Mouse (Mus musculus) thymus, adult 2 months (tissue): ENCODE measurements around the gene Sept4.

Experiments used
- CTCF ChIP-seq: fragments of 200-500 bp; IDR thresholded peaks from 2 replicates; pipeline ENCODE4 v1.5.1; 2012; ENCODE audit warnings: mild to moderate bottlenecking, control low read depth, low read length, moderate library complexity, borderline replicate concordance; ENCODE audit not compliant: control insufficient read depth, poor library complexity, insufficient read depth; ENCODE audit errors: extremely low read depth
- POLR2A ChIP-seq: fragments of 200-500 bp; IDR thresholded peaks from 2 replicates; pipeline ENCODE4 v1.6.1; 2012; ENCODE audit warnings: mild to moderate bottlenecking, low read length, control low read depth, moderate library complexity; ENCODE audit not compliant: control insufficient read depth, poor library complexity, insufficient read depth; ENCODE audit errors: extremely low read depth

- TF ChIP-seq POLR2A (no peak), CTCF (0 out of 2 replicates have a peak, but pooled peaks have one; percentile 29)
These were observed 9.7 kb downstream of the Sept4 start for GRCm38 (mm10) chr11:87578249-87578962.
